Mouse (Mus musculus): ENCODE results near the gene Pou2f3. TPM values are rescaled to one million over a fixed set of nuclear protein-coding genes. Genes with fewer than 3 reads are reported as not detected.
A peak's percentile ranks its signal among the peaks of the same experiment; 100 is the strongest.

Pou2f3 gene
- total and polyA plus RNA-seq, 3 experiments = not detected

DNA sequence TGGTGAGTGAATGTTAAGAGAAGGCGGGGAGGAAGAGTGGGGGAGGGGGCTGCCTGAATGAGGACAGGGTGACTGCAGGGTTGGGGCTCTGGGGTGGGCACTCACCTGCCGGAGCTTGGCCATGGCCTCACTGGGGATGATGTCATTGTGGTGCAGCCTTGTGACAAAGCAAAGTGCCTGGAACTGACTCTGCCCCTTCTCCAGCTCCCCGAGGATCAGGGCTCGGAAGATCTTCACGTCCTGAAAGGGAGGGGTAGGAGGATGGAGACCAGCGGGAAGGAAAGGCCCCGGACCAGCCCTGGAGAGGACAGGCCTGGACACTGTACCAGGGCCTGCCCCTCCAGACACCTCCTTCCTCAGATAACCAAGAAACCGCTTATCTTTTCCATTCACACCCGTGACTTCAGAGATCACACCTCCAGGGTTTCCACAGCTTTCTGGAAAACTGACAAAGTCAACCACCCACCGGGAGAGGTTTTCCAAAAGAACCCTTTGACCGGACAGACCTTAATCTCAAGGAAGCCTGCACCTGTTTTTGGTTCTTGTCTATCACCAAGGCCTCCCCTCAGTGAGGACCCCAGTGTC lies 14.7 kb upstream of the Pou2f3 start:
- H3K9ac ChIP-seq (ENCODE audit: control insufficient read depth, low read depth, low read length, poor library complexity, severe bottlenecking) = no peak overlapping the region; the same call in 1 of the 2 replicates
- peaks cover 17% of the 10 kb centered on the region for H3K79me2 ChIP-seq (ENCODE audit: control insufficient read depth, insufficient read depth, low read length, poor library complexity)
- no peak overlapping the region; the same call in 1 of the 2 replicates for H3K27ac ChIP-seq (ENCODE audit: control insufficient read depth, low read depth, low read length)
- no peaks in the 10 kb centered on the region for H3K27me3 ChIP-seq (ENCODE audit: control insufficient read depth in 1 of 2, insufficient read depth in 2 of 2, low read length in 2 of 2)
- peak; percentile 66 for TF ChIP-seq RCOR1 (IDR thresholded peaks at IDR 0.05; ENCODE audit: low read depth, low read length)
- peak; percentile 86 for TF ChIP-seq ETS1 (IDR thresholded peaks at IDR 0.05; ENCODE audit: low read depth, low read length)
- TF ChIP-seq GATA1 (IDR thresholded peaks at IDR 0.05; ENCODE audit: low read depth, low read length) = peak; percentile 78
- TF ChIP-seq TCF12 (IDR thresholded peaks at IDR 0.05; ENCODE audit: low read depth, low read length) = peak; percentile 83
- TF ChIP-seq SIN3A (IDR thresholded peaks at IDR 0.05; ENCODE audit: low read length) = 0 out of 2 replicates have a peak, but pooled peaks have one; percentile 42
- TF ChIP-seq MYC (IDR thresholded peaks at IDR 0.05; ENCODE audit: low read depth, low read length) = no peak
- TF ChIP-seq EP300 (IDR thresholded peaks at IDR 0.05; ENCODE audit: low read depth in 1 of 2, low read length in 2 of 2) = peak; percentile 74 to 87
- TF ChIP-seq HCFC1 (IDR thresholded peaks at IDR 0.05; ENCODE audit: low read depth, low read length) = no peak
- TF ChIP-seq TAL1 (IDR thresholded peaks at IDR 0.05; ENCODE audit: low read length) = peak; percentile 67
- 0 out of 2 replicates have a peak, but pooled peaks have one; percentile 30 for TF ChIP-seq MYB (IDR thresholded peaks at IDR 0.05; ENCODE audit: low read depth, low read length)
- peak; percentile 11; the same call in 1 of the 2 replicates for TF ChIP-seq USF1 (IDR thresholded peaks at IDR 0.05; ENCODE audit: low read depth, low read length)
- TF ChIP-seq MAZ (IDR thresholded peaks at IDR 0.05; ENCODE audit: low read depth, low read length) = peak; percentile 59; the same call in 1 of the 2 replicates
- TF ChIP-seq POLR2AphosphoS2 (IDR thresholded peaks at IDR 0.05; ENCODE audit: low read length) = no peak
- TF ChIP-seq BHLHE40 (IDR thresholded peaks at IDR 0.05; ENCODE audit: borderline replicate concordance, low read depth, low read length) = peak; percentile 89
- DNase-seq (ENCODE audit: low read depth, low spot score) = peak; percentile 59
- H3K36me3 ChIP-seq (ENCODE audit: control insufficient read depth in 1 of 2, insufficient read depth in 2 of 2, low read length in 2 of 2) = peaks cover 3 to 20% of the 10 kb centered on the region in 2 experiments
- peaks cover 3 to 37% of the 10 kb centered on the region in 2 experiments; a peak in 3 of 4 replicates for H3K4me1 ChIP-seq (ENCODE audit: control insufficient read depth in 1 of 2, insufficient read depth in 2 of 2, low read length in 2 of 2)
- H3K4me3 ChIP-seq (ENCODE audit: control insufficient read depth in 1 of 2, insufficient read depth in 1 of 2, low read depth in 2 of 2, low read length in 2 of 2) = no peak overlapping the region
- no peaks in the 10 kb centered on the region for H3K9me3 ChIP-seq (replicated peaks; ENCODE audit: insufficient read depth, low read length)

- Histone ChIP-seq H3K36me3 (ENCODE audit: control insufficient read depth in 1 of 2, insufficient read depth in 2 of 2, low read length in 2 of 2) (peaks cover 3 to 17% of the 10 kb centered on the region in 2 experiments; a peak in 3 of 4 replicates), H3K27me3 (ENCODE audit: control insufficient read depth in 1 of 2, insufficient read depth in 2 of 2, low read length in 2 of 2) (no peaks in the 10 kb centered on the region), H3K4me1 (ENCODE audit: control insufficient read depth in 1 of 2, insufficient read depth in 2 of 2, low read length in 2 of 2) (peaks cover 3 to 28% of the 10 kb centered on the region in 2 experiments; a peak in 3 of 4 replicates), H3K9ac (ENCODE audit: control insufficient read depth, low read depth, low read length, poor library complexity, severe bottlenecking) (no peak overlapping the region), H3K27ac (ENCODE audit: control insufficient read depth, low read depth, low read length) (no peak overlapping the region), H3K4me3 (ENCODE audit: control insufficient read depth in 1 of 2, insufficient read depth in 1 of 2, low read depth in 2 of 2, low read length in 2 of 2) (no peak overlapping the region), H3K9me3 (replicated peaks; ENCODE audit: insufficient read depth, low read length) (no peaks in the 10 kb centered on the region), H3K79me2 (ENCODE audit: control insufficient read depth, insufficient read depth, low read length, poor library complexity) (peaks cover 5% of the 10 kb centered on the region; the same call in 1 of the 2 replicates)
- TF ChIP-seq CTCF (IDR thresholded peaks at IDR 0.05 in 2 of 3, conservative IDR thresholded peaks at IDR 0.05 in 1 of 3; ENCODE audit: control insufficient read depth in 1 of 3, insufficient read depth in 1 of 3, low read depth in 2 of 3, low read length in 3 of 3, poor library complexity in 1 of 3, severe bottlenecking in 1 of 3) (peak; percentile 8 to 20 (median 14); a peak in 1 of 6 replicates), ELF1 (IDR thresholded peaks at IDR 0.05; ENCODE audit: low read depth, low read length) (no peak), MAX (IDR thresholded peaks at IDR 0.05; ENCODE audit: low read length) (no peak), UBTF (IDR thresholded peaks at IDR 0.05; ENCODE audit: borderline replicate concordance, insufficient read depth, low read depth, low read length) (no peak), SMC3 (IDR thresholded peaks at IDR 0.05; ENCODE audit: low read depth, low read length) (peak; percentile 15; the same call in 1 of the 2 replicates), EP300 (IDR thresholded peaks at IDR 0.05; ENCODE audit: low read depth in 1 of 2, low read length in 2 of 2) (no peak)
- DNase-seq (ENCODE audit: low read depth, low spot score) = no peak
These were observed 12.2 kb upstream of the Pou2f3 start for GRCm38 (mm10) chr9:43222429-43222715.

All from MEL (cell line).